Mouse (Mus musculus) Patski (cell line): ENCODE measurements around the gene A430033K04Rik. TPM values are rescaled to one million over a fixed set of nuclear protein-coding genes. Genes with fewer than 3 reads are reported as not detected.

ENCODE experiments used
- ATAC-seq: fragments of 100-300 bp; one replicate; pipeline ENCODE4 v1.8.0; 2021
- CTCF ChIA-PET: fragments of 350-600 bp; sonication (Branson Sonifier 250); formaldehyde crosslinking; loops from one replicate; lab custom pipeline; 2022; ENCODE audit warnings: inconsistent platforms; lab: Charles Lee
- POLR2A ChIA-PET: fragments of 350-600 bp; sonication (Branson Sonifier 250); formaldehyde crosslinking; loops from one replicate; lab custom pipeline; 2022; ENCODE audit warnings: antibody characterized with exemption, inconsistent platforms; lab: Charles Lee
- DNase-seq: peaks from one replicate; pipeline ENCODE4 v3.0.0-alpha.2; 2011; ENCODE audit warnings: low read depth, low spot score
- H3K27me3 ChIP-seq: fragments of 371-371 bp; one replicate; pipeline ENCODE4 v1.5.1; 2021
- CTCF ChIP-seq: fragments of 100-300 bp; IDR thresholded peaks from one replicate; pipeline ENCODE4 v1.5.1; 2021
- in situ Hi-C: fragments of 300-500 bp; cut with MboI; formaldehyde crosslinking; loops from 3 replicates; pipeline ENCODE4 v1.11.1; 2018; ENCODE audit warnings: low pct_unique_long_range_greater_than_20kb, mixed read lengths
- polyA plus RNA-seq: library from polyadenylated mRNA; unstranded; gene quantifications from one replicate; pipeline ENCODE4 v1.2.3, GENCODE M21; 2021

A430033K04Rik gene
- polyA plus RNA-seq, 1 experiment from 2014 or later: 4.5 TPM

GRCm38 (mm10) chr5:138652911-138653310 is 30.3 kb downstream of the A430033K04Rik start:
- ChIA-PET POLR2A (no interaction called here), CTCF (interaction anchor here (1.3 kb wide), 1 partner anchor 179 kb away, joined by 4 read pairs; no protein-coding TSS in a partner anchor)
- DNase-seq: no peak
- in situ Hi-C loops: no loop called here
- no peak for TF ChIP-seq CTCF
- H3K27me3 ChIP-seq: no peaks in the 10 kb centered on the region
- ATAC-seq: no peak

- CTCF ChIA-PET: interaction anchor here (1.2 to 2.9 kb wide), 13 partner anchors 9 to 434 kb away, joined by 3 to 13 read pairs (median 6); partner anchors contain the start of genes A430033K04Rik and Zfp68
- DNase-seq (no peak), ATAC-seq (peak; percentile 61)
- H3K27me3 ChIP-seq: no peaks in the 10 kb centered on the region
- POLR2A ChIA-PET: no interaction called here
- in situ Hi-C loops: no loop called here
- TF ChIP-seq CTCF: peak; percentile 83
These were observed 34.0 kb downstream of the A430033K04Rik start for GRCm38 (mm10) chr5:138656477-138657156.

- ATAC-seq: no peak
- no peak for TF ChIP-seq CTCF
- H3K27me3 ChIP-seq: no peaks in the 10 kb centered on the region
- in situ Hi-C loops: no loop called here
- POLR2A ChIA-PET: no interaction called here
- CTCF ChIA-PET: interaction anchor here (1.2 to 2.9 kb wide), 16 partner anchors 10 to 435 kb away, joined by 3 to 13 read pairs (median 5); partner anchors contain the start of genes A430033K04Rik and Zfp68
- no peak for DNase-seq
These were observed 34.7 kb downstream of the A430033K04Rik start for GRCm38 (mm10) chr5:138657407-138657806.

GRCm38 (mm10) chr5:138657854-138658253 is 35.2 kb downstream of the A430033K04Rik start:
- POLR2A ChIA-PET: no interaction called here
- no peaks in the 10 kb centered on the region for H3K27me3 ChIP-seq
- no peak for ATAC-seq
- TF ChIP-seq CTCF: peak; percentile 48
- no peak for DNase-seq
- CTCF ChIA-PET: interaction anchor here (1.2 to 2.9 kb wide), 15 partner anchors 10 to 436 kb away, joined by 3 to 13 read pairs (median 6); no protein-coding TSS in a partner anchor
- in situ Hi-C loops: no loop called here

- CTCF ChIA-PET: interaction anchor here (0.7 to 2.9 kb wide), 11 partner anchors 11 to 437 kb away, joined by 3 to 13 read pairs (median 4); no protein-coding TSS in a partner anchor
- in situ Hi-C loops: no loop called here
- no peak for DNase-seq
- peak; percentile 77 for TF ChIP-seq CTCF
- no peaks in the 10 kb centered on the region for H3K27me3 ChIP-seq
- ATAC-seq: peak; percentile 85
- POLR2A ChIA-PET: no interaction called here
These were observed 36.3 kb downstream of the A430033K04Rik start for GRCm38 (mm10) chr5:138658922-138659321.

GRCm38 (mm10) chr5:138683023-138683766 is 60.5 kb downstream of the A430033K04Rik start:
- ATAC-seq (peak; percentile 60), DNase-seq (peak; percentile 37)
- ChIA-PET POLR2A (interaction anchor here (1.0 kb wide), 2 partner anchors 72 to 98 kb away, joined by 3 to 6 read pairs; no protein-coding TSS in a partner anchor), CTCF (interaction anchor here (1.0 kb wide), 3 partner anchors 11 to 26 kb away, joined by 3 to 6 read pairs (median 4); no protein-coding TSS in a partner anchor)
- H3K27me3 ChIP-seq: no peaks in the 10 kb centered on the region
- TF ChIP-seq CTCF: no peak
- in situ Hi-C loops: no loop called here

- ChIA-PET CTCF (interaction anchor here (1.0 kb wide), 3 partner anchors 10 to 27 kb away, joined by 3 to 6 read pairs (median 4); no protein-coding TSS in a partner anchor), POLR2A (no interaction called here)
- no peak for ATAC-seq
- no peaks in the 10 kb centered on the region for H3K27me3 ChIP-seq
- no peak for DNase-seq
- in situ Hi-C loops: no loop called here
- TF ChIP-seq CTCF: no peak
These were observed 61.2 kb downstream of the A430033K04Rik start for GRCm38 (mm10) chr5:138683821-138684220.

- in situ Hi-C loops: no loop called here
- no peak for ATAC-seq
- TF ChIP-seq CTCF: no peak
- H3K27me3 ChIP-seq: no peaks in the 10 kb centered on the region
- ChIA-PET POLR2A (interaction anchor here (0.6 kb wide), 2 partner anchors 91 to 449 kb away, joined by 3 to 5 read pairs; no protein-coding TSS in a partner anchor), CTCF (no interaction called here)
- no peak for DNase-seq
These were observed 64.8 kb downstream of the A430033K04Rik start for GRCm38 (mm10) chr5:138687453-138687852.

- POLR2A ChIA-PET: interaction anchor here (1.0 kb wide), 1 partner anchor 60 kb away, joined by 3 read pairs; no protein-coding TSS in a partner anchor
- no peak for ATAC-seq
- no peak for DNase-seq
- CTCF ChIA-PET: no interaction called here
- TF ChIP-seq CTCF: no peak
- in situ Hi-C loops: no loop called here
- H3K27me3 ChIP-seq: no peaks in the 10 kb centered on the region
These were observed 66.6 kb downstream of the A430033K04Rik start for GRCm38 (mm10) chr5:138689254-138689653.

- TF ChIP-seq CTCF: no peak
- ChIA-PET POLR2A (no interaction called here), CTCF (interaction anchor here (1.5 kb wide), 1 partner anchor 10 kb away, joined by 3 read pairs; no protein-coding TSS in a partner anchor)
- no peaks in the 10 kb centered on the region for H3K27me3 ChIP-seq
- no peak for DNase-seq
- ATAC-seq: no peak
- in situ Hi-C loops: no loop called here
These were observed 70.4 kb downstream of the A430033K04Rik start for GRCm38 (mm10) chr5:138692936-138693570.
